Mouse (Mus musculus) cerebellum, adult 9-10 months (tissue): ENCODE measurements around the gene Gm9918.
"Not testable (repeated sequence)": the region's sequence is repeated elsewhere in the genome, so short reads cannot be mapped to it uniquely, and the experiment has no call there.

Source experiments
- DNase-seq: peaks from one replicate; pipeline ENCODE4 v3.0.0; 2022

Gene Gm9918

GRCm38 (mm10) chr15:102270274-102270960 lies at the start of gene Gm9918:
TSS of gene Gm9918 (plus strand) at chr15:102270563.
- DNase-seq = no peak

GRCm38 (mm10) chr15:102222386-102222785 lies 48.0 kb upstream of the Gm9918 start:
- no peak for DNase-seq

GRCm38 (mm10) chr15:102224186-102224991 lies 46.0 kb upstream of the Gm9918 start:
- peak; percentile 78 for DNase-seq

GRCm38 (mm10) chr15:102224992-102225617 lies 45.3 kb upstream of the Gm9918 start:
- DNase-seq = no peak

- DNase-seq = not testable (repeated sequence)
Measured at GRCm38 (mm10) chr15:102225619-102226018, 44.7 kb upstream of the Gm9918 start.

GRCm38 (mm10) chr15:102230408-102231321 lies 39.7 kb upstream of the Gm9918 start:
- no peak for DNase-seq

- DNase-seq = no peak
Measured at GRCm38 (mm10) chr15:102231748-102232147, 38.6 kb upstream of the Gm9918 start, which contains the start of gene Itgb7. TSS of gene Itgb7 (minus strand) at chr15:102231944.

- no peak for DNase-seq
Measured at GRCm38 (mm10) chr15:102232764-102233163, 37.6 kb upstream of the Gm9918 start.

- DNase-seq = no peak
Measured at GRCm38 (mm10) chr15:102233896-102234295, 36.5 kb upstream of the Gm9918 start.

- no peak for DNase-seq
Measured at GRCm38 (mm10) chr15:102235371-102236027, 34.9 kb upstream of the Gm9918 start.

- no peak for DNase-seq
Measured at GRCm38 (mm10) chr15:102238543-102239259, 31.7 kb upstream of the Gm9918 start.

GRCm38 (mm10) chr15:102239260-102239590 lies 31.1 kb upstream of the Gm9918 start:
- DNase-seq = peak; percentile 78

GRCm38 (mm10) chr15:102239851-102240250 lies 30.5 kb upstream of the Gm9918 start:
- DNase-seq = no peak

- DNase-seq = no peak
Measured at GRCm38 (mm10) chr15:102240607-102241006, 29.8 kb upstream of the Gm9918 start.

- DNase-seq = no peak
Measured at GRCm38 (mm10) chr15:102242404-102243228, 27.7 kb upstream of the Gm9918 start.

GRCm38 (mm10) chr15:102243229-102244190 lies 26.9 kb upstream of the Gm9918 start:
- DNase-seq = no peak

- no peak for DNase-seq
Measured at GRCm38 (mm10) chr15:102244306-102245191, 25.8 kb upstream of the Gm9918 start.

GRCm38 (mm10) chr15:102245461-102245881 lies 24.9 kb upstream of the Gm9918 start:
- no peak for DNase-seq
